Mouse (Mus musculus) CH12.LX (cell line): ENCODE measurements around the gene Olfr721-ps1. TPM values are rescaled to one million over a fixed set of nuclear protein-coding genes. Genes with fewer than 3 reads are reported as not detected.

Experiments
- polyA plus RNA-seq: library from polyadenylated mRNA; unstranded; fragments of >175 nt; gene quantifications from 2 replicates; pipeline ENCODE4 v1.2.1, GENCODE M21; 2012; ENCODE audit warnings: low read depth; ENCODE audit not compliant: insufficient read length
- total RNA-seq, 2 experiments: library from RNA; depleted of rRNA; stranded (reverse); fragments of 300-350 nt in 1 of 2; fragments of >200 nt in 1 of 2; gene quantifications; 2 replicates each; pipeline ENCODE4 v1.2.3; 2012 to 2014

Gene Olfr721-ps1
- total and polyA plus RNA-seq, 3 experiments, result not detected

Other genes starting within 250 kb of the Olfr721-ps1 start
- gene Olfr720, start 214.5 kb upstream of the Olfr721-ps1 start, total RNA-seq (2012; rRNA removed), result not detected in 2 replicates
- not detected in 2 replicates for gene Olfr720, start 214.5 kb upstream of the Olfr721-ps1 start, total RNA-seq (2014; rRNA removed)
- not detected in 2 replicates for gene Olfr720, start 214.5 kb upstream of the Olfr721-ps1 start, polyA plus RNA-seq
- gene Olfr31, start 78.5 kb upstream of the Olfr721-ps1 start, total RNA-seq (2012; rRNA removed), result not detected in 2 replicates
- not detected in 2 replicates for gene Olfr31, start 78.5 kb upstream of the Olfr721-ps1 start, total RNA-seq (2014; rRNA removed)
- 0.09 TPM in 1 of 2 replicates, not detected in the other for gene Olfr31, start 78.5 kb upstream of the Olfr721-ps1 start, polyA plus RNA-seq
- gene Il3ra, start 55.0 kb upstream of the Olfr721-ps1 start, total RNA-seq (2012; rRNA removed), result 0.64 and 0.76 TPM in 2 replicates
- gene Il3ra, start 55.0 kb upstream of the Olfr721-ps1 start, total RNA-seq (2014; rRNA removed), result 0.89 and 1.3 TPM in 2 replicates
- 2.6 and 4.8 TPM in 2 replicates for gene Il3ra, start 55.0 kb upstream of the Olfr721-ps1 start, polyA plus RNA-seq